Mouse (Mus musculus) macrophage (primary cell): ENCODE results near the gene Foxl2. TPM values are rescaled to one million over a fixed set of nuclear protein-coding genes. Genes with fewer than 3 reads are reported as not detected.

Experiments
- H3K27ac ChIP-seq: fragments of 350-480 bp; formaldehyde crosslinking; 2 replicates; pipeline ENCODE4 v1.9.0; 2021
- H3K36me3 ChIP-seq: fragments of 350-480 bp; formaldehyde crosslinking; 2 replicates; pipeline ENCODE4 v1.9.0; 2021; ENCODE audit errors: inconsistent target
- H3K4me3 ChIP-seq: fragments of 350-480 bp; formaldehyde crosslinking; 2 replicates; pipeline ENCODE4 v1.9.0; 2021; ENCODE audit errors: inconsistent target
- H3K79me2 ChIP-seq: fragments of 350-480 bp; formaldehyde crosslinking; 2 replicates; pipeline ENCODE4 v1.9.0; 2021; ENCODE audit errors: inconsistent target
- WGBS: methylation state at CpG from one replicate; pipeline ENCODE4 v1.1.7; 2026; ENCODE audit warnings: inconsistent platforms; ENCODE audit not compliant: missing documents; 5-methylcytosine and 5-hydroxymethylcytosine counted together
- polyA plus RNA-seq: library from polyadenylated mRNA; stranded (reverse); fragments of 250-400 nt; gene quantifications from 3 replicates; pipeline ENCODE4 v1.2.4, GENCODE M21; 2018; ENCODE audit warnings: inconsistent platforms

Gene Foxl2
- polyA plus RNA-seq, 1 experiment from 2014 or later, result not detected

DNA sequence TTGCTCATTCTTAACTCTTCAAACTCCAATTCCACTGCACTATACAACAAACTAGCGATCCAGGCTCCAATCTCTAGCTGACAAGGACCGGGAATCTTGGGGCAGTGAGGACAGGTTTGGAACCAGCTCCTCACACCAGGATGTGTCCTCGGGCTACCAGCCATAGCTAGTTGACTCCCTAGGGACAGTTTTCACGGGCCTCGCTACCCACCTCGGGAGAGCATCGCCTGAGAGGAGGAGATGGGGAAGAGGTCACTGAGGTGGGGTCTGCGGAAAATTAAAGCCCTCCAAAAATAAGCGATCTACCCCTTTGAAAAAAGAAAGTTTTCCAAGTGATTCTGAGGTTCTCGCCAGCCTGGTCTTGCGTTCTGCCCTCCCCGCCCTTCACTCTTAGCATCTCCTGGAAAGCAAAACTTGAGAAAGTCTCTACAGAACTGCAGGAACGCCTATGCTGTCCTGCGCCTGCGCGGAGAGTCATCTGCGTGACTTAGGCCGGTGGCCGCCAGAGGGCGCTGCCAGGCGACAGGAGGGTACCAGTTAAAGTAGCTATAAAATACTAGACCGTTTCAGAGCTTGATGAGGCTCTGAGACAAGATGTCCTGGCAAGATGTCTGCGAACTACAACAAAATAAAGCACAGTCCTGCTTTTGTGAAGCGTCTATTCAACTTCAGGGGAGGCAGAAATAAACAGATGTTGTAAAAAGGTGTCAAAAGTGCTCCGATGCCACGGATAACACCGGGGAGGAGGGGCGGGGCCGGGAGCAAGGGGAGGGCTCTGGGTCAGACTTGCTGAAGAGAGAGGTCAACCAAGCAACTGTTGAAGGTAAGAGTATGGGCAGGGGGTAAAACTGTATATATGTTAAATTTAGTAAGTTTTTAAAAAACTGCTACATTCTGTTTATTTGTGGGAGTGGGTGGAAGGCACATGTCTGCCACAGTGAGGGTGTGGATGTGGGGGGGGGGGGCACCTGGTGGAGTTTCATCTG, 24.6 kb downstream of the Foxl2 start:
- 6% methylated on average over 29 of the region's 29 CpGs for WGBS
- Histone ChIP-seq H3K27ac (no peak overlapping the region), H3K4me3 (no peak overlapping the region)

DNA sequence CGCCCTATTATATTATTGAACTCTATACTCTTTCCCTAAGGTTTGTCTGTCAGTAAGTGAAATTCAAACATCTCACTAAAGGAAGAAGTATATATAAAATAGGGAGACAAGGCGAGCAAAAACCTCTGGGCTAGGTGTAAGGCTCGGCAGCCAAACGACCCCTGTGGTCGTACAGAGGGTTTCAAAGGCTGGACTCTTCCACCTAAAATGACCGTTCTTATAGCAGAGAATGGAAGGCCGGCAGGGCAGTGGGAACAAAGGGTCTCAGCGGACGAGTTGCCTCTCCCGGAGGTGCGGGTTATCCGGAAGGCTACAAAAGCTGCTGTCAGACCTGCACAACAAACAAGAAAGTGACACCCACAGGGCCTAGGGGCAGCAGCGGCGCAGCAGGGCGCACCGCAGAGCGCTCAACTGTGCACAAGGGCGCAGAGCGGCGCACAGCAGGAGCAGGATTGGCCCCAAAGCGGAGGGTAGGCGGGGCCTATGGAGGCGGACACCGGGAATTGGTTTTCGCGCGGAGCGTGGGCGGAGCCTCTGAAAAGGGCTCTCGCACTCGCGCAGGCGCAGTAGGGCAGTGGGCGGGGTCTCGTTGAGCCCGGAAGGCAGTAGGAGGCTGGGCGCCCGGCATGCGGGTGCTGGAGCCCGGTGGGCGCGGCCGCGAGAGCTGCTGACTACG, 30.9 kb downstream of the Foxl2 start, which contains the start of gene Faim:
Gene Faim (plus strand): TSS at position 574 of the 676 bp plus-strand sequence.
- no peak within 1 kb of the TSS for H3K27ac ChIP-seq
- 2% methylated on average over 41 of the region's 45 CpGs for WGBS

More for the DNA sequence above, 24.6 kb downstream of the Foxl2 start:
- no peaks in the 10 kb centered on the region for H3K79me2 ChIP-seq
- no peaks in the 10 kb centered on the region for H3K36me3 ChIP-seq

DNA sequence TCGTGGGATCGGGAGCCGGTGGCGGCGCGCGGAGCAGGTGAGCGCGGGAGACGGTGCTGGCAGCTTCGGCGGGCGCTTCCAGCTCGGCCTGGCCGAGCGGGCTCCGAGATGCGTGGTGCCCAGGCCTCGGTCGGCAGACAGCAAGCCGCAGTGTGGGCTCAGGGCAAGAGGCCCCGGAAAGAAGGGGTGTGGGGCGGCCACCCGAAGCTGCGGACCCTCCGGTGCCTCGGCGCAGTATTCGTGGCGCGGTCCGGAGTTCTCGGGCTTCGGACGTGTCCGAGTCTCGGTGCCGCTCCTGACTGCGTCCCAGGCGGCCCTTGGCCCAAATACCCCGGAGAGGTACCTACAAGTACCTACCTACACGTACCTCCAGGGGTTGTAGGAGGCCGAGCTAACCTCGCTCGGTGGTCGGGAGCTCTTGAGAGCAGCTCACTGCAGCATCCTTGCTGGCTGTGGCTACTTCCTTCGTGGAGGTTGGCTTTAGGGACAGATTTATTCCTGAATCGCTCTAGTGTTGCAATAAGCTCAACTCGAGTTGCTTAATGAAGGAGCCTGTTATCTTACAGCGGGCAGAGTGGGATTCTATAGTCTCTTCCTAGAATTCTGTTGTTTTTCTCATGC, 31.5 kb downstream of the Foxl2 start:
- H3K79me2 ChIP-seq, result peaks cover 51% of the 10 kb centered on the region
- no peak overlapping the region for H3K27ac ChIP-seq
- no peaks in the 10 kb centered on the region for H3K36me3 ChIP-seq
- WGBS, result under 1% methylated on average over 50 of the region's 50 CpGs
- H3K4me3 ChIP-seq, result peak overlapping the region; percentile 56

More for the DNA sequence above, 30.9 kb downstream of the Foxl2 start, which contains the start of gene Faim:
- Histone ChIP-seq H3K4me3 (peak within 1 kb of the TSS; percentile 56), H3K79me2 (peaks cover 45% of the 10 kb centered on the region), H3K36me3 (no peaks in the 10 kb centered on the region)

DNA sequence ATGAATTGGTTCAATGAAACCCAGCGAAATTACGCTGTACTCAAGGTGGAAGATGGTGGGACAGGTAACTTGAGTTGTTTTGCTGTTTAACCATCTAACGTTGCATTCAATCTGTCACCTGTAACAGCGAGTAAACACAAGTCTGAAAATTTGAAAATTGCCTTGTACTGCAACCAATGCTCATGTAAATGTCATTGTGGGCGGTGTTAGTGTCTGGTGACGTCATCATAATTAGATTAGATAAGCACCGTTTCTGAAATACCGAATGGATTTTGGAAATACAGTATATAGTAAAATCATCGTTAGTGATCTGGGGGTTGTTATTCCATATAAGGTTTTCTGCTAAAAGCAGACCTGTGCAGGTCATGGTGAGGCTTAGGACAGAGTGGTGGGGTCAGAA, 32.0 kb downstream of the Foxl2 start:
- Histone ChIP-seq H3K27ac (no peak overlapping the region), H3K36me3 (0 out of 2 replicates have a peak, but pooled peaks cover 2% of the 10 kb centered on the region), H3K79me2 (peaks cover 53% of the 10 kb centered on the region), H3K4me3 (peak overlapping the region; percentile 56)
- WGBS, result 57% methylated on average over 9 of the region's 9 CpGs

DNA sequence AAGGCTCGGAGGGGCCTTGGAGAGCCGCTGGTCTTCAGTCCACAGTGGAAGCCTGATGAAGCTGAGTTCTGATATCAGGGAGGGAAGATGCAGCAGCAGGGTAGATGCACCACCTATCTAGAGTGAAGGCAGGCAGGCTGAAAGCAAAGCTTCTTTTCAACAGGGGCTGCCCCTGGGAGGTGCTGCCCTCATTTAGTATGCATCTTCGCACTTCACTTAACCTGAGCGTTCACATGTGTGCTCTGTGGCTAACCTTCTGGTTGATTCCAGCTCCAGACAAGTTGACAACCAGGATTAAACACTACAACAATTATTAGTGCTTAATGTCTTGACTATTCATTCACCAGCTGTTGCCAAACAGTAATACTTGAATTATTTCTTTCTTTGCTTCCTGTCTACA, 39.0 kb downstream of the Foxl2 start:
- Histone ChIP-seq H3K36me3 (peaks cover 41% of the 10 kb centered on the region), H3K27ac (no peak overlapping the region), H3K79me2 (peaks cover 27% of the 10 kb centered on the region), H3K4me3 (no peak overlapping the region)
- WGBS, result 100% methylated on average over 4 of the region's 4 CpGs

DNA sequence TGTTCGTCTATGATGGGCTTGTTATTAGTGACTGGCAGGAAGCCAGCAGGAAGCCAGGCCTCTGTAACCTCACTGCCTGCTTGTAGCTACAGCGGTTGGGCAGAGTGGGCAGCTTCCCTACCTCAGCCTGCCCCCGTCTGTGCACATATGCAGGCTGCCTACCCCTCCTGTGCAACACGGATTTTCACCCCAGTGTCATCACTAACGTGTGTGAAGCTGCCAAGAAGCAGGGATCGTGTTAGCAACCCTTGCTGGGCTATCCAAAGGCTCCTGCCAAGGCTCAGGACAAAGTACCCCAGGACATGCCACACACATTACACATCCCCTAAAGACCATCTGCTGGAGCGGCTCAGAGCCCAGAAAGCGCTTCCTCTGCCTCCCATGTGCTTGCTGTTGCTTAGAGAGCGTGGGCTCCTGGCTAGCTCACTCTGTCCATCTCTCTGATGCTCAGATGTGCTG, 44.8 kb downstream of the Foxl2 start:
- Histone ChIP-seq H3K4me3 (no peak overlapping the region), H3K79me2 (no peaks in the 10 kb centered on the region), H3K36me3 (peaks cover 38% of the 10 kb centered on the region), H3K27ac (no peak overlapping the region)
- WGBS, result 58% methylated on average over 9 of the region's 9 CpGs

DNA sequence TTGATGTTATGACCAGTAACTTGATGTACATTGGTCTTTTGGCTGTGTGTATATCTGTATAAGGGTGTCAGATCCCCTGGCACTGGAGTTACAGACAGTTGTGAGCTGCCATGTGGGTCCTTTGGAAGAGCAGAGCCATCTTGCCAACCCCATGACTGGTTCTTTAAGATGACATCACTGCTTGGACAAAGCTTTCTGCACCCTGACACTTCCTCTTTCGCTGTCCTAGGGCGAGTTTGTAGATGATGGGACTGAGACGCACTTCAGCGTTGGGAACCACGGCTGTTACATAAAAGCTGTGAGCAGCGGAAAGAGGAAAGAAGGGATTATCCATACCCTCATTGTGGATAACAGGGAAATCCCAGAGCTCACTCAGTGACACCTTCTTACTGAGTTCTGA, 46.2 kb downstream of the Foxl2 start:
- Histone ChIP-seq H3K4me3 (no peak overlapping the region), H3K79me2 (no peaks in the 10 kb centered on the region), H3K36me3 (peaks cover 28% of the 10 kb centered on the region; the same call in 1 of the 2 replicates), H3K27ac (no peak overlapping the region)
- WGBS, result 43% methylated on average over 6 of the region's 6 CpGs

Other genes starting within 250 kb of the Foxl2 start
- not detected in 3 replicates for gene Prr23a1, start 112.8 kb upstream of the Foxl2 start, polyA plus RNA-seq
- gene Prr23a2, start 98.8 kb upstream of the Foxl2 start, polyA plus RNA-seq, result not detected in 3 replicates
- gene Prr23a3, start 90.5 kb upstream of the Foxl2 start, polyA plus RNA-seq, result not detected in 3 replicates
- not detected in 3 replicates for gene 7420426K07Rik, start 52.2 kb upstream of the Foxl2 start, polyA plus RNA-seq
- 47.6 to 131 TPM (median 63.0 TPM) in 3 replicates for gene Faim, start 31.1 kb downstream of the Foxl2 start, polyA plus RNA-seq
- not detected in 3 replicates for gene Gm1123, start 80.4 kb downstream of the Foxl2 start, polyA plus RNA-seq
- 14.2 to 21.3 TPM (median 19.7 TPM) in 3 replicates for gene Pik3cb, start 185.3 kb downstream of the Foxl2 start, polyA plus RNA-seq